Mouse (Mus musculus): ENCODE results near the gene Hist3h2ba.

- TF ChIP-seq EP300 (IDR thresholded peaks at IDR 0.05; ENCODE audit: low read depth) (no peak), CTCF (IDR thresholded peaks at IDR 0.05; ENCODE audit: low read depth) (no peak)
These were observed 4.8 kb downstream of the Hist3h2ba start for GRCm38 (mm10) chr11:58953351-58954169.
